Mouse (Mus musculus) left cerebral cortex, postnatal 36 days (tissue): ENCODE results near the gene Ager. TPM values are rescaled to one million over a fixed set of nuclear protein-coding genes. Genes with fewer than 3 reads are reported as not detected.

Experiments used
- DNase-seq, 2 experiments: peaks; one replicate each; pipeline ENCODE4 v3.0.0; 2021 to 2022; ENCODE audit warnings: low spot score in 2 of 2, mixed read lengths in 1 of 2
- intact Hi-C: fragments of 180-260 bp; cut with DNase I; formaldehyde crosslinking; loops from one replicate; pipeline ENCODE4 v1.15.1; 2025
- total RNA-seq, 2 experiments: library from RNA; stranded (reverse); gene quantifications; 2 replicates each; pipeline ENCODE4 v1.2.3; 2021

Gene Ager
- total RNA-seq, 2 experiments from 2014 or later = 0.30 to 0.75 TPM

GRCm38 (mm10) chr17:34583397-34583796 lies 14.3 kb upstream of the Ager start:
- no peak for DNase-seq
- intact Hi-C loops = no loop called here

- DNase-seq = no peak
- intact Hi-C loops = no loop called here
These were observed 13.8 kb upstream of the Ager start for GRCm38 (mm10) chr17:34583819-34584218.

DNA sequence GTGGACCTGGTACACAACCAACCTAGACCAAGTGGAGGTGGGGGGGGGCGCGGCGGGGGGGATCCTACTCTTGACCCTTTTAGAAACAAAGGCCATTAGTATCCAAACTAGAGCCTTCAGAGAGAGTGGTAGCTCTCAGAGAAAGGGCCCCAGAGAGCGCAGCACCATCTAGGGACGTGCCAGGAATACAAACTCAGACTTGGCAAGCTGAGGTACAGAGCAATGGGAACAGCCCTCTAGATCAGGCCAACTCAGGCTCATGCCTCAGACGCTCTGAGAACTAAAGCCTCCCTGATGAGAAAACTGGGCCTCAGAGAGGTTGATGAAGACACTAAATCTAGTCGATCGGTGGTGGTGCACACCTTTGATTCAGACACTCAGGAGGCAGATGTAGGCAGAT lies 12.5 kb upstream of the Ager start:
- no peak for DNase-seq
- intact Hi-C loops = no loop called here

DNA sequence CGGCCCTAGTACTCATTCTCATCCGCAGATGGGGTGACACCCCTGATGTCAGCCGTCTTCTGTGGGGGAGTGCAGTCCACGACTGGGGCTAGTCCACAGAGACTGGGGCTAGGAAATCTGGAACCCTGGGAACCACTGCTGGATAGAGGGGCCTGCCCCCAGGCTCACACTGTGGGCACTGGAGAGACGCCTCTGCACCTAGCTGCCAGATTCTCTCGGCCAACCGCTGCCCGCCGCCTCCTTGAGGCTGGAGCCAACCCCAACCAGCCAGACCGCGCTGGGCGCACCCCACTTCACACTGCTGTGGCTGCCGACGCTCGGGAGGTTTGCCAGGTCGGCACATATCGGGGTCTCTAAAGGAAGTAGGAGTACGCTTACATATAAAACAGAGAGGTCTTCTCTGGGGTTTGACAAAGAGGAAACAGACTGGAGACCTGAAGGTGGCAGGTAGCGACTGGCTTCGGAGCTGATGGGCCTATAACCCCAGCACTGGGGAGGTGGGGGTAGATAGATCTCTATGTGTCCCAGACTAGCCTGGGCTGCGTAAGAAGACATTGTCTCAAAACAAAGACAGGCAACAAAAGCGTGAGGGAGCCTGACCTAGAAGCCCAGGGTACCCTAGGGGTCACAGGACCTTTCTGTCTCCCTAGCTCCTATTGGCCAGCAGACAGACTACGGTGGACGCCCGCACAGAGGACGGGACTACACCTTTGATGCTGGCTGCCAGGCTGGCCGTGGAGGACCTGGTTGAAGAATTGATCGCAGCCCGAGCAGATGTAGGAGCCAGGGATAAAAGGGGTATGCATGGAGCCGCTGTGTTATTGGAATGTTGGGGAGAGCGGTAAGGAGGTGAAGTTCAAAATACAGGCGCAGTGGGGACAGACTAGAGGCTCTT lies 11.5 kb upstream of the Ager start:
- intact Hi-C loops = loop anchor here (2.0 kb wide), 1 partner anchor 19 kb away; the partner anchor contains the start of gene Agpat1
- DNase-seq = no peak

DNA sequence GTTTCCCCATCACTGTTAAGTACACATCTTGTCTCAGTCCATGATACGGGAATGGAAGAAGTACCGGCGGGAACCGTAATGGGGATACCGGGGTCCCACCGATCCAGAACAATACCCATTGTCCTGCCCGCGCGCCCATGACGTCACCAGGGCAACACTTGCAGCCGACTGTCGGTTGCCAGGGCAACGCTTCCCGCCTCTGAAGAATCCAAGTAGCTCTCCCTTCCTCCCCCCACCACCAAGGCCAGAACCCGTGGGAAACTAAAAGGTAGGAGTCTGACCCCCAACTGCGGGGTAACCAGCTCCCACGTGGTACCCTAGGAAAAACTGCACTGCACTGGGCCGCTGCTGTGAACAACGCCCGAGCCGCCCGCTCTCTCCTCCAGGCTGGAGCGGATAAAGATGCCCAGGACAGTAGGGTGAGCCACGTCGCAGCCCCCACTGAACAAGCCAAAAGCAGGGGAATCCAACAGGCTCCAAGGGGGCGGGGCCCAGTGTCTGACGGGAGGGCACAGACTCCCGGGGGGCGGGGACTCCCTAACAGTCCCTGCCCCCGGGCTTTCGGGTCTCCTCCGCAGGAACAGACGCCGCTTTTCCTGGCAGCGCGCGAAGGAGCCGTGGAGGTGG lies 10.8 kb upstream of the Ager start:
- intact Hi-C loops = loop anchor here (2.0 kb wide), 1 partner anchor 18 kb away; the partner anchor contains the start of gene Agpat1
- DNase-seq = peak; percentile 85 to 86

GRCm38 (mm10) chr17:34587423-34587811 lies 10.2 kb upstream of the Ager start:
- DNase-seq = peak; percentile 98 to 100
- intact Hi-C loops = loop anchor here (2.0 kb wide), 1 partner anchor 17 kb away; the partner anchor contains the start of gene Agpat1

GRCm38 (mm10) chr17:34587814-34588213 lies 9.8 kb upstream of the Ager start:
- intact Hi-C loops = loop anchor here (2.0 kb wide), 1 partner anchor 17 kb away; the partner anchor contains the start of gene Agpat1
- no peak for DNase-seq

DNA sequence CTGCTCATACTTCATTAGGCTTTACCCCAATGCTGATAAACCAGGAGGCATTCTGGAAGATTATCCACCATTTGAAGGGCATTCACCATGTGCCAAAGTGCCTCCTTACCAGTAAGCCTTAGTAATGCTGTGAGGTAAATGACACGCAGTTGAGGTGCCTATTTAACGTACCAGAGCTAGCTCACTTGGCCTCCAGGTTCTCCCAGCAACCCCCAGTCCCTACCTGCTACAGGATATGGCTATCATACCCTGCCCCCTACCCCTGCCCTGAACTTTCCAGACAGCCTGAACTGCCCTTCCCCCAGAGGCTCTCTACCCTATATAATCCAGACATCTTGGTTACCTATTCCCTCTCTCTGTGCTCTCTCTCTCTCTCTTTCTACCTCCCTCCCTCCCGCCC lies 8.9 kb upstream of the Ager start:
- intact Hi-C loops = no loop called here

DNA sequence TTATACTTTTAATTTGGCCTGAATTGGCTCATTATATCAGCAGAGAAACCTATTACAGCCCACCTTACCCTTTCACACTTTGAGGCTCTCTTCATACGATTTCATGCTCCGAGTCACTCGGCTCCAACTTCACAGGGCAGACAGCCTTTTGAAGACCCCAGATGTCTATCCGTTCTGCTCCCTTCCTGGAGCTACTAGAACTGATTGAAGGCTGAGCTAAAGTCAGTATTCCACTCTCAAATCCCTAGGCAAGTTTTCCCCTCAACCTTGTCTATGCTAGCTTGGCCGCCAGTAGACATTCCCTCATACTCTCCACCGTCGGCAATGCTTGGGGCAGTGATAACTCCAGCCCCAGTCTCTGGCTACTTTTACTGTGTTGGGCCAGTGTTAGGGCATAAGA lies 8.5 kb upstream of the Ager start:
- intact Hi-C loops = no loop called here
- DNase-seq = no peak

More for the DNA sequence above, 8.9 kb upstream of the Ager start:
- DNase-seq = no peak

DNA sequence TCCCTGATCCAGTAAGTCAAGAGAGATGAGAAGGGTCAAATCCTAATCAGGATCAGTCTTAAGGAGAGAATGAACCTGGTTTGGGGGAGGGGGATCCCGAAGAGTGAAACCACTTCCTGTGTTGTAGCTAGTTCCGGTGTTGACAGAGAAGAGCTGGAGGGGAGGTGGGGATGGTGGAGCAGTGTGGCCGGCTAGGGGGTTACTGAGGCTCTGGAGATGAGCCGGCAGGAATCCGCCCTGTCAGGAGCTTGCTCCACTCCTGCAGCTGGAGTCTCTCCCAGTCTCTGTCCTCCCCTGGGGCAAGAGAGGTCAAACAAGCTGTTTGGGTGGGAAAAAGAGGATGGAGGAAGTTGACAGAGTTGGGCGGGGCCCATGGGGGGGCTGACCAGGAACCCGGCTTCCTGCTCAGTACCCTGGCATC lies 8.0 kb upstream of the Ager start, which contains the start of gene Gpsm3:
Gpsm3 (plus strand) TSS at position 126 of the 421 bp plus-strand sequence.
- intact Hi-C loops = loop anchor here (5.0 to 10.0 kb wide), 2 partner anchors 555 to 648 kb away; partner anchors contain the start of genes Col11a2, Nfkbil1, Rxrb and Slc39a7

GRCm38 (mm10) chr17:34590154-34590987 lies 7.3 kb upstream of the Ager start:
- intact Hi-C loops = loop anchor here (5.0 to 10.0 kb wide), 2 partner anchors 556 to 647 kb away; partner anchors contain the start of genes Col11a2, Nfkbil1, Rxrb and Slc39a7

More for the DNA sequence above, 8.0 kb upstream of the Ager start, which contains the start of gene Gpsm3:
- DNase-seq = no peak

DNA sequence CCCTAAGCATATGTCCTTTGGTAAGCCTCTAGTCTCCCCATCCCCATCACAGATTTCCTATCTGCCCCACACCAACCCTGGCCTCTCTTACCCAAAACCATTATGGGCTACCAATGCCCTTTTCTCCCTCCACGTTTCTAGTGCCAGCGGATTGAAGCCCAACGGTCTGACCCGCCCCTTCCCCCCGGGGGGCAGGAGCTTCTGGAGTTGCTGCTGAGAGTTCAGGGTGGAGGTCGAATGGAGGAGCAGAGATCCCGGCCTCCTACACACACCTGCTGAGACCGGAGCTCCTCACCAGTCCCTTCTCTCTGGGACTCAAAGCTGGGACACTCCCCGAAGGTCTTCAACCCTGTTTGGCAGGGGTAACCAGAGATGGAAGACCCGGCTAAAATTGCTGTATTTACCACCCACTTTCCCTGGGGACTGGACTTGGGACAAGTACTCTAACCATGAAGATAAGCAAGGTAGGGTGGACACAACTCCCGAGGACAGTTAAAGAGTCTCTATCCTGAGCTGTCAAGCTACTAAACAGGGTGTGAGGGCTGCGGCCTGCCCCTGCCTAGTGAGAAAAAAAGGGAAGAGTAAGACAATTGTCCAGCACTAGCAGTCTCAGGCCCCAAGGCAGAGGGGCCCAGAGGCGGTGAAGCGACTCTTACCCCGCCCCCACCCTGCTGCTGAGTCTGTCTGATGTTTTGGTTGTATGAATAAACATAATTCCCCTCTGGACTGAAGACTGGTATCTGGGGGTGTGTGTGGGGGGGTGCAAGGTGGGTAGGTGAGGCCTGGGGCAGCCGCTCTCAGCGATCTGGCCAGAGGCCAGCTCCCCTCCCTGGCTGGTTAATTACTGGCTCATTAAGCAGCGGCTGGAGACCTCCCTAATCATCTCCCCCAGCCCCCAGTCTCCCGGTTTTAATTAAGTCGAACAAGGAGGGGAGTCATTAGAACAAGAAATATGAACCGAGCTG lies 6.4 kb upstream of the Ager start, which contains the start of gene Pbx2:
Pbx2 (plus strand) TSS at position 238 of the 965 bp plus-strand sequence.
- no peak for DNase-seq
- intact Hi-C loops = loop anchor here (5.0 to 10.0 kb wide), 2 partner anchors 557 to 646 kb away; partner anchors contain the start of genes Col11a2, Nfkbil1, Rxrb and Slc39a7

More at GRCm38 (mm10) chr17:34590154-34590987, 7.3 kb upstream of the Ager start:
- no peak for DNase-seq

GRCm38 (mm10) chr17:34591994-34592375 lies 5.7 kb upstream of the Ager start:
- intact Hi-C loops = loop anchor here (2.0 to 10.0 kb wide), 3 partner anchors 471 to 645 kb away; partner anchors contain the start of genes Col11a2, Nfkbil1, Rxrb and Slc39a7
- DNase-seq = peak; percentile 63 to 74

DNA sequence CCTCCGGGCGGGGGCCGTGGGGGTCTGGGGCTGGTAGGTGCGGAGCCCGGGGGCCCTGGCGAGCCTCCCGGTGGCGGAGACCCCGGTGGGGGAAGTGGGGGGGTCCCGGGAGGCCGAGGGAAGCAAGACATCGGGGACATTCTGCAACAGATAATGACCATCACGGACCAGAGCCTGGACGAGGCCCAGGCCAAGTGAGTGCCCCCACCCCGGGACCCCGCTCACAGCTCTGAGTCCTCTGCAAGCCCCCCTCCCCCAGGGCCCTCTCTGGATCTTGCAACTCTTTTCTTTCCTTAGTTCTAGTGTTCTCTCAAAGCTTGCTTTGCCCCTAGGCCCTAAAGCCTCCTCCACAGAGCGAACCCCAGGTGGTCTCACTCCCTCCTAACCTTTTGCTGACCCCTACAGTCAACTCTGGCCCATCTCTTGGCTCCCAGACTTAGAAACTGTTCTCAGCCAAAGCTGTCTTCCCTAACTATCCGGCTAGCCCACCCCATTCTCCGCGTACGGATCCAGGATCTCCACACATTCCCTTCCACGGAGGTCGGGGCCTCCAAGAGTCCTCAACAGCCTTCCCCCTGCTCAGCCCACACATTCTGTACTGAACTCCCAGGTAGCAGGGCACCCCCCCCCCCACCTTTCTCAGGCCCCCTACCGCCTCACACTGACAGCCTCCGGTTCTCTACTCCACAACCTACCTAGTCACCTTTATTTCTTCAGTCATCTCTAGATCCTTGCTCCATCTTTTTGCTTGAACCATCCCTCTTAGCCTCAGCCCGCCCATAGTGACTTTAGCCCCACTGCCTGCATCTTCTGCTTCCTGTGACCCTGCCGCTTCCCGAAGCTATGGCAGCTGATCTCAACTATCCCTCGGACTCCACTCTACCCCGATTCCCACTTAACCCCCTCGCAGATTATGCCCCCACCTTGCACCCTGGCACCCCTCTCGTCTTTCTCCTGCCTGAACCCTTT lies 4.8 kb upstream of the Ager start:
- no peak for DNase-seq
- intact Hi-C loops = loop anchor here (1.0 to 10.0 kb wide), 4 partner anchors 10 to 644 kb away; partner anchors contain the start of genes Col11a2, Nfkbil1, Rnf5 and Rxrb

GRCm38 (mm10) chr17:34593752-34594525 lies 3.7 kb upstream of the Ager start:
- DNase-seq = no peak
- intact Hi-C loops = loop anchor here (1.0 to 10.0 kb wide), 4 partner anchors 9 to 643 kb away; partner anchors contain the start of genes Col11a2, Nfkbil1, Rnf5 and Rxrb

DNA sequence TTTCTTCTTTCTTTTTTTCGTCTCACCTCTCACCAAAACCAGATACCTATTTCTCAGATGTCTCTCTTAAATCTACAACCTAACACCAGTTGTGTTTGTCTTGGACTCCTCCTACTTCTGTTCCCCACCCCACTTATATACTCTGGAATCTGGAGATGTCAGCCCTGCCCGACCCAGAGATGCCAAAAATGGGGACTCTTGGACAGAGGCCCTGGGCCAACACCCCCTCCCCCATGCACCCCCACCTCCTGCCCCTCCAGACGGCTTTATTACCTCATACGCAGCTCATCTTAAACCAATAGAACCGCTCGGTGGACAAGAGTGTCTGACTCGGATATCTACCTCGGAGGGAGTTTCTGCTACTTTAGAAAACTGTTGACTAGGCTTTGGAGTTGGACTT lies 1.6 kb upstream of the Ager start:
- DNase-seq = no peak
- intact Hi-C loops = loop anchor here (5.0 to 10.0 kb wide), 2 partner anchors 36 to 561 kb away; partner anchors contain the start of genes Col11a2, Rxrb and Slc39a7
